Mouse (Mus musculus) large intestine, adult 2 months (tissue): ENCODE measurements around the gene Mlycd. TPM values are rescaled to one million over a fixed set of nuclear protein-coding genes. Genes with fewer than 3 reads are reported as not detected.
"Not testable (repeated sequence)": the region's sequence is repeated elsewhere in the genome, so short reads cannot be mapped to it uniquely, and the experiment has no call there.

Experiments used
- DNase-seq: peaks from one replicate; pipeline ENCODE4 v3.0.0-alpha.2; 2012; ENCODE audit warnings: low read depth, low spot score
- WGBS: fragments of 180-500 bp; shearing (Covaris S2); methylation state at CpG from one replicate; pipeline ENCODE4 v1.1.7; 2018; 5-methylcytosine and 5-hydroxymethylcytosine counted together
- polyA plus RNA-seq: library from polyadenylated mRNA; depleted of rRNA; stranded (reverse); fragments of >200 nt; gene quantifications from 2 replicates; pipeline ENCODE4 v1.2.3, GENCODE M21; 2012; rRNA removed

Mlycd gene
- polyA plus RNA-seq = 23.2 and 30.1 TPM in 2 replicates

DNA sequence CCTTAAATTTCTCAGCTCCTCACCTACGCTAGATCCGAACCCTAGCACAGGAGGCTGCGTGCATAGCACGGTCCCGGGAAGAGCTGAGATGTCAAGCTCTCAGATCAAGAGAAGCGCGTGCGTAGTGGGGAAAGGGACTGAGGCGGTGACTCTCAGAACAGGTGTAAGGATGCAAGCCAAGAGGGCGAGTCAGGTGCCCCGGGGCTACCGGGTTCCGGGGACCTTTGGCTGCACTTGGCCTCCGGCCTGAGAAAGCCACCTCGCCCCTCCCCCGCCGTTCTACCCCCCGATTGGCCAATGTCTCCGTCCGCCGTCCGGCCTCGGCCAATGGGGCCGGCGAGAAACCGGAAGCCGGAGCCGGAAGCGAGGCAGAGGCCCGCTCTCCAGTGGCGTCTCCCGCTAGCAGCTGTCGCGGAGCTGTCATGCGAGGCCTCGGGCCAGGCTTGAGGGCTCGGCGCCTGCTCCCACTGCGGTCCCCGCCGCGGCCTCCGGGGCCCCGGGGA, at the start of gene Mlycd:
TSS of gene Mlycd (plus strand) at position 355 of the 503 bp plus-strand sequence.
- WGBS = under 1% methylated on average over 43 of the region's 44 CpGs
- DNase-seq = peak; percentile 71

DNA sequence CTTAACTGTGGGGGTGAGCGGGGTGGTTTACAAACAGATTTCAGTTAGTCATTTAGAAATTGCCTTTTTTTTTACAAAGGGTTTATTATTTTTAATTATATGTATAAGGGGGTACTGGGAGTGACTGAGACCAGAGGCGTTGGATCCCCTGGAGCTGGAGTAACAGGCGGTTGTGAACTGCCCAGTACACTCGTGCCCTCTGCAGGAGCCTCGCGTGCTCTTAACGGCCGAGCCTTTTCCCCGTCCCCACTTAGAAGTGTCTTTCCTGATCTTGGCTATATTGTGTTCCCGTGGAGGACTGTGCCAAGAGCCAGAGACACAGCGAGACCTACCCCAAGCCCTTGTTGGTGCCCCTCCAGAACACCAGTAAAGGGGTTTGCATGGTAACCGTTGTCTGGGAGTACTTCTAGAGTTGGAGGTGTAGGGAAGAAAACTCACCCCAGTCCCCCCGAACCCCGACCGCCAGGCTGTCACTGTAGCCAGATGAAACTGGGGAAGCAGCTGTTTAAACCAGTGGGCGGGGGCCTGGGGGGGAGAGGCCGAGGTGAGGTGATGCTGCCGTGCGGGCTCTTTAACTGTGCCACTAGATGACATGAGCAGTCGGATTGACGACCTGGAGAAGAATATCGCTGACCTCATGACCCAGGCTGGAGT, 49.5 kb upstream of the Mlycd start:
- whole genome bisulfite sequencing = 41% methylated on average over 22 of the region's 22 CpGs
- no peak for DNase-seq

GRCm38 (mm10) chr8:119345683-119346075, 49.0 kb upstream of the Mlycd start:
- WGBS = 88% methylated on average over 15 of the region's 15 CpGs
- DNase-seq = no peak

- no peak for DNase-seq
- 94% methylated on average over 19 of the region's 19 CpGs for WGBS
Observed at GRCm38 (mm10) chr8:119351647-119352046, 43.0 kb upstream of the Mlycd start.

- DNase-seq = no peak
- WGBS = 70% methylated on average over 10 of the region's 10 CpGs
Observed at GRCm38 (mm10) chr8:119352977-119353658, 41.6 kb upstream of the Mlycd start.

DNA sequence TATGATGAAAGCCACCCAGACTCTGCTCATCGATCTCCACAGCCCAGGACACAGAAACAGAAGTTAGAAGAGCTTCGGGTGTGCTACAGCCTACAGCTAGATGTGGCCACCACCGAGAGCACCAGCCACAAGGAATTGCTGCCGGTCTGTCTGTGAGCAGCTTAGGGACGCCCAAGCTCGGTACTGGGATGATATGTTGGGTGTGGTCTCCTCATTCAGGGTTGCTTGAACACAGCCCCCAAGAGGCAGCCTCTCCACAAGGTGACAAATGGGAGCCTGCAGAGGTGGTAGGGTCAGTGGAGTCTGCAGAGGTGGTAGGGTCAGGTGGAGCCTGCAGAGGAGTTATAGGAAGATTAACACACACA, 41.0 kb upstream of the Mlycd start:
- 79% methylated on average over 6 of the region's 6 CpGs for WGBS

GRCm38 (mm10) chr8:119356631-119357030, 38.0 kb upstream of the Mlycd start:
- WGBS = 54% methylated on average over 5 of the region's 5 CpGs
- DNase-seq = not testable (repeated sequence)

More for the DNA sequence above, 41.0 kb upstream of the Mlycd start:
- DNase-seq = no peak

DNA sequence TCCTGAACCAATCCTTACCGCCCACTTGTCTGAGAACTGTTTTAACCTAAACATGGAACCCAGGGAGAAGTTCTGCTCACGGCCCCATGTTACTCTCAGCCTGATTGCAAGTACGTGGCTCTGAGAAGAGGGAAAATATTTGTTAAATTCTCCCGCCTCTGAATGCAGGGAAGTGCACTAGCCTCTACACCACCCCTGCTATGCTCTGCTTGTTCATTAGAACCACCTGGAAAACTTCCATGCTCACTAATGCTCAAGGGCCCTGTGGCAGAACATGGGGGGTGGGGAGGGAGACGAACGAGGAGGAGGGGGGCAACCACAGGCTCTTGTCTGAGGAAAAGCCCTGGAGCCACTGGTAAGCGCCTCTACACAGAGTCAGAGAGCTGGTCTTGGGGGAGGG, 36.5 kb upstream of the Mlycd start:
- DNase-seq = no peak
- 84% methylated on average over 7 of the region's 7 CpGs for WGBS

- DNase-seq = no peak
- 44% methylated on average over 14 of the region's 14 CpGs for WGBS
Observed at GRCm38 (mm10) chr8:119358836-119359235, 35.8 kb upstream of the Mlycd start.

DNA sequence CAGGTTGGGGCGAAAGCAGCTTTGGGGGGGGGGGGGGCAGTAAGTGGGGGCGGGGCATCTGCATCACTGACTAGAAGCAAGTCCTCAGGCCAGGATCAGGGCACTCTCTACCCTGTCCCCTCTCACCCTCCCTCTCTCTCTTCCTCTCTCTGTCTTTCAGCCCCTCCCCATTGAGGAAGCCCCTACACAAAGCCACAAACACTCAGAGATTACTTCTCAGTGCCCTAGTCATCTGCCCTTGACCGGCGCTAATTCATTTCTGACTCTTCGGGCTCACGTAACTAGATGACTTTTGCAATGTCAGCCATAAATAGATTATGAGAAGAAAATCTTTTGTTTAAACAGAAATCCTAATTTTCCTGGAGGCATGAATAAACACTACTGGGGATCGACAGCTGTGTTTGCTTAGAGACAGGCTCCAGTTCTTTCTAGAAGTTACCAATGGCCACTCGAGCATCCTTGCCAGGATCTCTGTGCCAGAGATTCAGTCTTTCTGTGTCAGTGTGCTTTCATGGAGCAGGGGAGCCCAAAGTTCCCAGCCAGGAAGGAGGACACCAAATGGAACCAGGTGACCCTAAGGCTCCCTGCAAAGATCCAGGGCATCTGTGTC, 33.9 kb upstream of the Mlycd start:
- WGBS = 27% methylated on average over 8 of the region's 8 CpGs
- DNase-seq = no peak

DNA sequence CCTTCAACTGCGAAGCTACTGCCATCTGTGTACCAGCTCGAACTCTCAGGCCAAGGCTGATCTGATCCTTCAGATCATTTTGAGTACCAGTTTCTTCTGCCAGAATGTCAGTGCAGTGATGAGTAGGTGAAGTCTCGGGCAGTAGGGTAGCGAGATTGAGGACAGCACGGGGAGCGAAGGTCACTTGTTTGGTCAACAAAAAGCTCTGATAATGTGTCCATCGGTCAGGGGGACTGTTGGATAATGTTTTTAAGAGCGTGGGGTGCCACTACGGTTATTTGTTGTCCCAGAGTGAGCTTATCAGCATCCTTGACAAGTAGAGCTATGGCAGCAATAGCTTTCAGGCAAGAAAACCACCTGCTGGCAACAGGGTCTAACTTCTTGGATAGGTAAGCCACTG, 20.0 kb upstream of the Mlycd start:
- 80% methylated on average over 9 of the region's 9 CpGs for WGBS
- DNase-seq = not testable (repeated sequence)

DNA sequence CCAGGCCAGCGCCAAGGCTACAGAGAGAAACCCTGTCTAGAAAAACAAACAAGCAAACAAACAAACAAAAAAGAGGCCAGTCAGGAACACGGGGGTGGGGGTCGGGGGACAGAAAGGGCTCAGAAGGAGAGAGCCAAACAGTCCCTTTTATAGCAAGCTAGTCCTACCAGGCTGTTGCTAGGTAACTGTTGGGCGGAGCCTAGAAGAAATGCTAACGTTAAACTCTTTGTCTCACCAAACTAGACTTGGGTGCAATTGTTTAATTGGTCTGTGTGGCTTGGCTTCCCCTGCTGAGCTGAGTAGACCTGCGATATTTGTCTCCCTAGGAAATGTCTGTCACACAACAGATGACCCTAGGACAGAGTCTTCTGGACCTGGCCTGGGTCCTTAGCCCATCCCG, 16.2 kb upstream of the Mlycd start:
- no peak for DNase-seq
- 59% methylated on average over 7 of the region's 7 CpGs for WGBS

- WGBS = 25% methylated on average over 4 of the region's 4 CpGs
- no peak for DNase-seq
Observed at GRCm38 (mm10) chr8:119380619-119381018, 14.1 kb upstream of the Mlycd start.

DNA sequence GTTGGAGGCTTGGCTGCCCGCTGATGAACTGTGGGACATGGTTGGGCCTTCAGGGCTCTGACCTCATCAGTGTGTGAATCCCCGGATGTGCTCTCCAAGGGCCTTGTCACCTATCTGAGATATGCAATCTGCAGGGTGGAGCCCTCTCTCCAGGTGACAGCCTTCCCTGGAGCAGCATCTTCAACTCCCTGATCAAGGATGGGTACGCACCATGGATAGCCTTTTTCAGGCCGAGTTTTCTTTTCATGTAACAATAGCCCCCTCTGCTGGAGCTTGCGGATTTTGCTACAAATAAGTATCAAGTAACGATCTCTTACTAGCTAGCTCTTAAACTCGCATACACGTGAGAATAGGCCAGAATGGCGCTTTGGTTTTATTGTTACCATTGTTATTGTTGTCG, 10.2 kb upstream of the Mlycd start:
- 18% methylated on average over 10 of the region's 10 CpGs for WGBS
- peak; percentile 48 for DNase-seq

GRCm38 (mm10) chr8:119385854-119386253, 8.8 kb upstream of the Mlycd start:
- no peak for DNase-seq
- 85% methylated on average over 6 of the region's 6 CpGs for WGBS

DNA sequence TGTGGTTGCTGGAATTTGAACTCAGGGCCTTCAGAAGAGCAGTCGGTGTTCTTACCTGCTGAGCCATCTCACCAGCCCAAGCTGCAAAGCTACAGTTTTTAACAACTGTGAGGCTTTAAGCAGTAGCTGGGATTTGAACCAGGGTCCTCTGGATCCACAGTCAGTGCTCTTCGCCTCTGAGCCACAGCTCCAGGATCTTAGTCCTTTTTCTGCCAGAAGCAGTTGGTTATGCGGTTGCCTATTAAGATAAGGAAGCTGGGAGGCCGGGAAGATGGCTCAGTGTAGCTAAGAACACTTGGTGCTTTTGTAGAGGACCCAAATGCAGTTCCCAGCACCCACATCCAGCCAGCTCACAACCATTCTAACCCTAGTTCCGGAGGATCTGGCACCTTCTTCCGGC, 7.7 kb upstream of the Mlycd start:
- no peak for DNase-seq
- WGBS = 76% methylated on average over 6 of the region's 6 CpGs

GRCm38 (mm10) chr8:119394097-119394496, 581 bp upstream of the Mlycd start:
- DNase-seq = no peak

DNA sequence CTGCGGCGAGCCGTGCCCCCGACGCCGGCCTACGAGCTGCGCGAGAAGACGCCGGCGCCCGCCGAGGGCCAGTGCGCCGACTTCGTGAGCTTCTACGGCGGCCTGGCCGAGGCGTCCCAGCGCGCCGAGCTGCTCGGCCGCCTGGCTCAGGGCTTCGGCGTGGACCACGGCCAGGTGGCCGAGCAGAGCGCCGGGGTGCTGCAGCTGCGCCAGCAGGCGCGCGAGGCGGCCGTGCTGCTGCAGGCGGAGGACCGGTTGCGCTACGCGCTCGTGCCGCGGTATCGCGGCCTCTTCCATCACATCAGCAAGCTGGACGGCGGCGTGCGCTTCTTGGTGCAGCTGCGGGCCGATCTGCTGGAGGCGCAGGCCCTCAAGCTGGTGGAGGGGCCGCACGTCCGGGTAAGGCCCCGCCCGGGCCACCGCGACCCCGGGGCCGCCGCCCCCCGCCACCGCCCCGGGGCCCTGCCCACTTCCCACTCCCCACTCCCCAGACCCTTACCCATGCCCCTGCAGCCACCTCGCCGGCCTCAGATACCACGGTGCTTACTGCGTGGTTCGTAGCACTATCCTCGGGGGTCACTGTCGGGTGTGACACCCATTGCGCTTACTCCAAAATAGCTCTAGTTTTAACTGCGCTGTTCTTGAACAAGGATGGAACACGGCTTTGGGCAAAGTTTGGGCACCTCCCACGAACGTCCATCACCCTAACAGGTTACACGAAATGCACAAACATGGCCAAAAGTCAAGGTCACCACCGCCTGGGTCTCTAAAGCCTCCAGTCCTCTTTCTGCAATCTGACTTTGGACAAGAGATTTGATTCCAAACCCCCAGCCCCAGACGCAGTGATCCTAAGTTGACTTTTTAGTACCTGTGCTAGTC, 633 bp downstream of the Mlycd start:
- DNase-seq = no peak
- WGBS = 3% methylated on average over 83 of the region's 83 CpGs

More at GRCm38 (mm10) chr8:119394097-119394496, 581 bp upstream of the Mlycd start:
- WGBS = 68% methylated on average over 9 of the region's 9 CpGs

DNA sequence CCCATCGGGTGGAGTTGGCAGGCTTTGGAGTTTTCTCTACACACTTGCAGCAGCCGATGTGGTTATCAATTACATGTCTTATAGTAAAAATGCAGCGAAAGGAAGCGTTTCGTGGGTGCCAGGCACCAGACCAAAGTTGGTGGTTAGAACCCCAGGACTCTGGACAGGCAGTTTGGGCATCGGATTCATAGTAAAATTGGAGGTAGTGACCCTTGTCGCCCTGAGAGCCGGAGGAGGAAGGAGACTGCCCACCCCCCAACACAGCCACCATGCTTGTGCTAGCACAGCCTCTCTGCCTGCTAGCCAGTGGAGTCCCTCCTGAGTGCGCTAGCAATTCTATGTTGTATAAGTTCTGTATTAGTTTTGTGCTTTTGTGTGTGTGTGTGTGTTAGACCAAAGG, 3.9 kb downstream of the Mlycd start:
- 77% methylated on average over 9 of the region's 9 CpGs for WGBS
- no peak for DNase-seq

DNA sequence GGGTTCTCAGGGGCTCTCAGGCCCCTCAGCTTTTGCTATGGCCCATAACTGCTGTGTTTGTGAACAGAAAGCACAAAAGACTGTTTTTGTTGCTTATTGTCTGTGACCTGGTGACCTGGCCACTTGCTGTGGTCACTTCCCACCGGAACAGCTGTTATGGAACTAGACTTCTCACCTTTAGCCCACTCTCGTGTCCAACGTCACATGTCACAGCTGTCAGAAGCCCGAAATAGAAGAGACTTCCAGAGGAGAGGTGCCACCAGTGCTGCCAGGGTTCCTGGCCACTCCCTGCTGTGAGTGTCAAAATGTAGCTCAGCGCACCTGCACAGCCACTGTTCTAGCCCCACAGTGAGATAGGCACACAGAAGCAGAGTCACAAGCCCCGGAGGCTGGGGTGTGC, 4.6 kb downstream of the Mlycd start:
- WGBS = 34% methylated on average over 6 of the region's 6 CpGs
- no peak for DNase-seq
